Mouse (Mus musculus) heart, adult 18-20 months (tissue): ENCODE measurements around the gene Sptbn1. TPM values are rescaled to one million over a fixed set of nuclear protein-coding genes. Genes with fewer than 3 reads are reported as not detected.
A peak's percentile ranks its signal among the peaks of the same experiment; 100 is the strongest.

Experiments used
- DNase-seq, 2 experiments: peaks; one replicate each; pipeline ENCODE4 v3.0.0; 2021 to 2022; ENCODE audit warnings: mixed read lengths in 1 of 2
- total RNA-seq, 2 experiments: library from RNA; stranded (reverse); gene quantifications; 2 replicates each; pipeline ENCODE4 v1.2.3; 2021

Gene Sptbn1
- total RNA-seq, 2 experiments from 2014 or later = 523 to 532 TPM

GRCm38 (mm10) chr11:30211141-30211540 is 56.8 kb downstream of the Sptbn1 start:
- DNase-seq = no peak

GRCm38 (mm10) chr11:30210100-30210811 is 57.7 kb downstream of the Sptbn1 start:
- no peak for DNase-seq

GRCm38 (mm10) chr11:30209495-30209894 is 58.5 kb downstream of the Sptbn1 start:
- DNase-seq = peak; percentile 61 to 64

- DNase-seq = no peak
Measured at GRCm38 (mm10) chr11:30204398-30204797, 63.6 kb downstream of the Sptbn1 start.

- no peak for DNase-seq
Measured at GRCm38 (mm10) chr11:30200391-30200790, 67.6 kb downstream of the Sptbn1 start.

- peak; percentile 64 to 74 for DNase-seq
Measured at GRCm38 (mm10) chr11:30198091-30198675, 69.8 kb downstream of the Sptbn1 start.

GRCm38 (mm10) chr11:30197564-30198090 is 70.3 kb downstream of the Sptbn1 start:
- DNase-seq = peak; percentile 49 to 86

- DNase-seq = no peak
Measured at GRCm38 (mm10) chr11:30196368-30197070, 71.5 kb downstream of the Sptbn1 start.

GRCm38 (mm10) chr11:30195756-30196155 is 72.2 kb downstream of the Sptbn1 start:
- DNase-seq = no peak

GRCm38 (mm10) chr11:30194800-30195199 is 73.2 kb downstream of the Sptbn1 start:
- DNase-seq = no peak

- DNase-seq = no peak
Measured at GRCm38 (mm10) chr11:30190959-30191358, 77.0 kb downstream of the Sptbn1 start.

GRCm38 (mm10) chr11:30190119-30190518 is 77.9 kb downstream of the Sptbn1 start:
- DNase-seq = no peak

- peak; percentile 72 to 81 for DNase-seq
Measured at GRCm38 (mm10) chr11:30186902-30187470, 81.0 kb downstream of the Sptbn1 start.

GRCm38 (mm10) chr11:30184527-30184926 is 83.4 kb downstream of the Sptbn1 start:
- no peak for DNase-seq

- DNase-seq = no peak
Measured at GRCm38 (mm10) chr11:30182716-30183411, 85.1 kb downstream of the Sptbn1 start.

- DNase-seq = no peak
Measured at GRCm38 (mm10) chr11:30178193-30178592, 89.8 kb downstream of the Sptbn1 start.

GRCm38 (mm10) chr11:30177145-30177840 is 90.7 kb downstream of the Sptbn1 start:
- DNase-seq = no peak

- no peak for DNase-seq
Measured at GRCm38 (mm10) chr11:30176111-30176510, 91.9 kb downstream of the Sptbn1 start.

GRCm38 (mm10) chr11:30175623-30176022 is 92.4 kb downstream of the Sptbn1 start:
- DNase-seq = no peak

- DNase-seq = no peak
Measured at GRCm38 (mm10) chr11:30171586-30172178, 96.3 kb downstream of the Sptbn1 start.

- DNase-seq = no peak
Measured at GRCm38 (mm10) chr11:30171184-30171583, 96.8 kb downstream of the Sptbn1 start.
